Mouse (Mus musculus): ENCODE results near the gene Bcas3. TPM values are rescaled to one million over a fixed set of nuclear protein-coding genes. Genes with fewer than 3 reads are reported as not detected.

Gene Bcas3
- polyA plus RNA-seq, 1 experiment from 2014 or later, result 18.1 TPM

DNA sequence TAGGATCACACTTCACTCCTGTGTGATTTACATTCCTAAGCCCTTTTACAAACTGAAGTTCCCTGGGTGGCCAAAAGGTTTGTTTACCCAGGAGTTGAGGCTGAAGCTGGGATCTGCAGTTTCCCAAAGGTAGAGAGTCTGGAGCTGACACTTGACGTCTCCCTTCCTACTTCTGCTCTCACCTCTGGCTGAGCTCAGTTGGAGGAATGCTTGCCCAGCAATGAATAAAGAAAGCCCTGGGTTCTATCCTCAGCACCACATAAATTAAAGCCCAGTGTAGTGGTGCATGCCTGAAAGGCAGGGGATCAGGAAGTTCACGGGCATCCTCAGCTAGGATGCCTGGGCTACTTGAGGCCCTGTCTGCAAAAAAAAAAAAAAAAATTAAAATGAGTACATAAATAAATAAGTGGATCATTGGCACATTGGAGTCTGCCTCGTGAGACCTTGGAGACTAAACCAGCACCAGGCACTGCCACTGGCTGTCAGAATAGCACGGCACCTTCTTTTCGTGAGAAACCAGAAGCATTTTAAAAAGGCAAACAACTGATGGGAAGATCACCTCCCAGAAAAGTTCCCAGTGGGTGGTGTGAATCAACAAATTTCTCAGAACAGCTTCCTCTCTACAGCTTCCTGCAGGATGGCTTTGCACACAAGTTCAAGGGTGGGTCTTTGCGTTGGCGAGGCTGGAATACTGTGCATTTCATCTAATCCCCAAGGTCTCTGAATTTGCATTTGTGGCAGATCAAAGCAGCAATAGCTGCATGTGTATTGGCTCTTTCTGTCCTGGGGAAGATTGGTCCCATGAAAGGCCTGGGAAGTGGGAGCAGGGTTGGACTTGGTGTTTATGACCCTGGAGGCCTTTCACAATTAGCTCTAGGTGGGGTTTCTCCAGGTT lies 381.6 kb downstream of the Bcas3 start:
- peaks cover 25% of the 10 kb centered on the region; the same call in 1 of the 2 replicates for H3K27me3 ChIP-seq
- H3K27ac ChIP-seq (replicated peaks), result no peak overlapping the region
- no peak overlapping the region for H3K4me3 ChIP-seq (replicated peaks)
- no peak overlapping the region for H3K9ac ChIP-seq
- no peaks in the 10 kb centered on the region for H3K36me3 ChIP-seq (replicated peaks)
- H3K9me3 ChIP-seq (replicated peaks), result no peaks in the 10 kb centered on the region
- no peaks in the 10 kb centered on the region for H3K4me1 ChIP-seq (replicated peaks)
- 70% methylated on average over 7 of the region's 7 CpGs for WGBS (ENCODE audit: insufficient replicate concordance)
- no peak overlapping the region for H3K4me2 ChIP-seq
- ATAC-seq (ENCODE audit: insufficient read depth), result no peak

DNA sequence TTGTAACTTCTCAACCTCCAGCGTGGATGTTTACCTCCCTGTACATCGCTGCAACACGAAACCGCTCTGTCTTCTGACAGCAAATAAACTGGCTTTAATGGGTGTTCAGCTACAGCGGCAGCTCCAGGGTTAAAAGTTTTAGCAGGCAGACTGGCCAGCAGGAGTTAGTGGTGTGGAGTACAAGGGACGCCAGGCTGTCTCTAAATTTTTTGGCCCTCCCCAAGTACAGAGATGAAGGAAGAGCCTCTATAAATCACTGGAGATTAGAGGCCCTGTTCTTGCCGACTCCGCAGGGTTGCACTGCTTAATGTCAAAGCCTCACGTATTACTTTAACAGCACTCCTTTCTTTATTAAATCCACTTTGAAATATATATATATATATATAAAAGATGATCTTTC lies 384.3 kb downstream of the Bcas3 start:
- Histone ChIP-seq H3K4me3 (replicated peaks) (no peak overlapping the region), H3K27me3 (peaks cover 20% of the 10 kb centered on the region; the same call in 1 of the 2 replicates), H3K9me3 (replicated peaks) (no peaks in the 10 kb centered on the region), H3K4me2 (no peak overlapping the region), H3K27ac (replicated peaks) (no peak overlapping the region), H3K4me1 (replicated peaks) (no peaks in the 10 kb centered on the region), H3K36me3 (replicated peaks) (no peaks in the 10 kb centered on the region), H3K9ac (no peak overlapping the region)
- WGBS (ENCODE audit: insufficient replicate concordance), result 60% methylated on average over 9 of the region's 9 CpGs
- no peak for ATAC-seq (ENCODE audit: insufficient read depth)

- Histone ChIP-seq H3K9ac (no peak overlapping the region), H3K4me1 (replicated peaks) (no peaks in the 10 kb centered on the region), H3K4me3 (replicated peaks) (no peak overlapping the region), H3K4me2 (no peak overlapping the region), H3K27me3 (peaks cover 27% of the 10 kb centered on the region; the same call in 1 of the 2 replicates), H3K27ac (replicated peaks) (no peak overlapping the region), H3K9me3 (replicated peaks) (no peaks in the 10 kb centered on the region), H3K36me3 (replicated peaks) (no peaks in the 10 kb centered on the region)
- 64% methylated on average over 3 of the region's 3 CpGs for WGBS (ENCODE audit: insufficient replicate concordance)
- no peak for ATAC-seq (ENCODE audit: insufficient read depth)
These were observed 384.9 kb downstream of the Bcas3 start for GRCm38 (mm10) chr11:85737893-85738292.

GRCm38 (mm10) chr11:85738585-85738984 lies 385.6 kb downstream of the Bcas3 start:
- H3K4me3 ChIP-seq (replicated peaks), result no peak overlapping the region
- H3K9ac ChIP-seq, result no peak overlapping the region
- no peak overlapping the region for H3K4me2 ChIP-seq
- ATAC-seq (ENCODE audit: insufficient read depth), result no peak
- 46% methylated on average over 5 of the region's 5 CpGs for WGBS (ENCODE audit: insufficient replicate concordance)
- H3K27ac ChIP-seq (replicated peaks), result no peak overlapping the region
- no peaks in the 10 kb centered on the region for H3K36me3 ChIP-seq (replicated peaks)
- peaks cover 33% of the 10 kb centered on the region; the same call in 1 of the 2 replicates for H3K27me3 ChIP-seq
- no peaks in the 10 kb centered on the region for H3K9me3 ChIP-seq (replicated peaks)
- H3K4me1 ChIP-seq (replicated peaks), result no peaks in the 10 kb centered on the region

- no peaks in the 10 kb centered on the region for H3K9me3 ChIP-seq (replicated peaks)
- H3K4me3 ChIP-seq (replicated peaks), result no peak overlapping the region
- 51% methylated on average over 6 of the region's 6 CpGs for WGBS (ENCODE audit: insufficient replicate concordance)
- H3K27me3 ChIP-seq, result peaks cover 34% of the 10 kb centered on the region; the same call in 1 of the 2 replicates
- H3K4me2 ChIP-seq, result no peak overlapping the region
- ATAC-seq (ENCODE audit: insufficient read depth), result no peak
- H3K36me3 ChIP-seq (replicated peaks), result no peaks in the 10 kb centered on the region
- H3K9ac ChIP-seq, result no peak overlapping the region
- H3K27ac ChIP-seq (replicated peaks), result no peak overlapping the region
- no peaks in the 10 kb centered on the region for H3K4me1 ChIP-seq (replicated peaks)
These were observed 386.5 kb downstream of the Bcas3 start for GRCm38 (mm10) chr11:85739266-85739977.

- Histone ChIP-seq H3K4me2 (no peak overlapping the region), H3K9ac (no peak overlapping the region), H3K4me1 (replicated peaks) (no peaks in the 10 kb centered on the region), H3K27me3 (peaks cover 34% of the 10 kb centered on the region; the same call in 1 of the 2 replicates), H3K9me3 (replicated peaks) (no peaks in the 10 kb centered on the region), H3K4me3 (replicated peaks) (no peak overlapping the region), H3K36me3 (replicated peaks) (no peaks in the 10 kb centered on the region), H3K27ac (replicated peaks) (no peak overlapping the region)
- WGBS (ENCODE audit: insufficient replicate concordance), result 67% methylated on average over 7 of the region's 7 CpGs
- no peak for ATAC-seq (ENCODE audit: insufficient read depth)
These were observed 393.4 kb downstream of the Bcas3 start for GRCm38 (mm10) chr11:85746373-85746772.

DNA sequence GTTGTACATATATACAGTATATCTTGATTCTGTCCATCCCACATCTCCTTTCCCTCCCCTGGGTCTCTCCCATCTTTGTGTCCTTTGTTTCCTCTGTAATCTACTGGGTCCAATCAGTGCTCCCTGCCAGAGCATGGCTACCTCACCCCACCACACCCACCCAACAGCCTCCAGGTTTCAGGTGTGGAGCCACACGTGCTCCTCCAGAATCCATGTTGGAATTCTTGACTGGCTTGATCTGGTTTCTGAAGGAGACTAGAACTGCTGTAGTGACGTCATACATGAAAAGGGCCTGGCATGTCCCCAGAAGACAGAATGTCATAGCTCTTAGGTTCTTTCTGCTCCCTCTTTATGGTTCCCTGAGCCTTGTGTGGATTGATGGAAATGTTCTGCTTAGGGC lies 395.9 kb downstream of the Bcas3 start:
- Histone ChIP-seq H3K9ac (no peak overlapping the region), H3K27ac (replicated peaks) (no peak overlapping the region), H3K4me1 (replicated peaks) (no peaks in the 10 kb centered on the region), H3K4me2 (no peak overlapping the region), H3K9me3 (replicated peaks) (no peaks in the 10 kb centered on the region), H3K36me3 (replicated peaks) (no peaks in the 10 kb centered on the region), H3K4me3 (replicated peaks) (no peak overlapping the region), H3K27me3 (peaks cover 32% of the 10 kb centered on the region)
- ATAC-seq (ENCODE audit: insufficient read depth), result no peak
- WGBS (ENCODE audit: insufficient replicate concordance), result 62% methylated on average over 2 of the region's 2 CpGs

DNA sequence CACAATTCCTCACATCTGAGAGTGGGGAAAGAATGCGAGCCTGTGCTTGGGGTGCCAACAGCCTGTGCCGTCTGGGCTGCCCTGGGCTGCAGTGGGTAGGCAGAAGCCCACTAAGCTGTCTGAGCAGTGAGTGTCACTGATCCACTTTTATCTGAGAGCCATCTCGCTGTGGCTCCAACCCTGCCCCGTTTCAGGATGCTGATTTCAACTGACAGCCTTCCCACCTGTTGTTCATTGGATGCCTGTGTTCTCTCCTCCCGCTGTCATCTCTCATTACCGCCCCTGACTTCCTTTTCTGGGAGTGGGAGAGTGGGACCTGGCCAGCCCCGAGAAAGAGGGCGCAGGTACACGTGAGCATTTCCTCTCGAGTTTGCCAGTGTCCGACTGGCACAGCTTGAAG lies 398.2 kb downstream of the Bcas3 start:
- no peaks in the 10 kb centered on the region for H3K4me1 ChIP-seq (replicated peaks)
- WGBS (ENCODE audit: insufficient replicate concordance), result 44% methylated on average over 11 of the region's 11 CpGs
- H3K9ac ChIP-seq, result no peak overlapping the region
- H3K27me3 ChIP-seq, result peaks cover 48% of the 10 kb centered on the region
- no peak overlapping the region for H3K4me2 ChIP-seq
- ATAC-seq (ENCODE audit: insufficient read depth), result no peak
- H3K9me3 ChIP-seq (replicated peaks), result no peaks in the 10 kb centered on the region
- no peaks in the 10 kb centered on the region for H3K36me3 ChIP-seq (replicated peaks)
- H3K27ac ChIP-seq (replicated peaks), result no peak overlapping the region
- H3K4me3 ChIP-seq (replicated peaks), result no peak overlapping the region

GRCm38 (mm10) chr11:85754631-85755502 lies 401.9 kb downstream of the Bcas3 start:
- no peaks in the 10 kb centered on the region for H3K9me3 ChIP-seq (replicated peaks)
- peaks cover 66% of the 10 kb centered on the region for H3K27me3 ChIP-seq
- WGBS (ENCODE audit: insufficient replicate concordance), result 77% methylated on average over 13 of the region's 13 CpGs
- H3K4me2 ChIP-seq, result no peak overlapping the region
- ATAC-seq (ENCODE audit: insufficient read depth), result no peak
- no peak overlapping the region for H3K4me3 ChIP-seq (replicated peaks)
- H3K9ac ChIP-seq, result no peak overlapping the region
- peaks cover 15% of the 10 kb centered on the region for H3K4me1 ChIP-seq (replicated peaks)
- no peaks in the 10 kb centered on the region for H3K36me3 ChIP-seq (replicated peaks)
- no peak overlapping the region for H3K27ac ChIP-seq (replicated peaks)

GRCm38 (mm10) chr11:85755503-85756044 lies 402.6 kb downstream of the Bcas3 start:
- Histone ChIP-seq H3K4me3 (replicated peaks) (no peak overlapping the region), H3K4me1 (replicated peaks) (peaks cover 20% of the 10 kb centered on the region), H3K27ac (replicated peaks) (no peak overlapping the region), H3K36me3 (replicated peaks) (no peaks in the 10 kb centered on the region), H3K4me2 (no peak overlapping the region), H3K9ac (no peak overlapping the region), H3K9me3 (replicated peaks) (no peaks in the 10 kb centered on the region), H3K27me3 (peaks cover 68% of the 10 kb centered on the region)
- no peak for ATAC-seq (ENCODE audit: insufficient read depth)
- WGBS (ENCODE audit: insufficient replicate concordance), result 62% methylated on average over 2 of the region's 2 CpGs

Measured in liver, embryonic 15.5 days (tissue).